Mouse (Mus musculus) cerebellum, adult 18-20 months (tissue): Measurements from ENCODE around the gene Prps1l3.

Experiments used
- DNase-seq, 2 experiments: peaks; one replicate each; pipeline ENCODE4 v3.0.0; 2021

Prps1l3 gene

GRCm38 (mm10) chr12:57243671-57244495 lies 13.7 kb downstream of the Prps1l3 start:
- no peak for DNase-seq

GRCm38 (mm10) chr12:57258572-57258971 lies 28.4 kb downstream of the Prps1l3 start:
- DNase-seq = no peak

GRCm38 (mm10) chr12:57275456-57275855 lies 45.2 kb downstream of the Prps1l3 start:
- DNase-seq = no peak

- peak in 1 of 2 experiments; percentile 9 for DNase-seq
Measured at GRCm38 (mm10) chr12:57281155-57282114, 51.2 kb downstream of the Prps1l3 start.

GRCm38 (mm10) chr12:57285303-57286059 lies 55.3 kb downstream of the Prps1l3 start:
- no peak for DNase-seq
